Mouse (Mus musculus) hindbrain, embryonic 12.5 days (tissue): Measurements from ENCODE around the gene Bend6. TPM values are rescaled to one million over a fixed set of nuclear protein-coding genes. Genes with fewer than 3 reads are reported as not detected.
A peak's percentile ranks its signal among the peaks of the same experiment; 100 is the strongest.

Experiments
- ATAC-seq: fragments of 200-750 bp; cut with Nextera tagmentation; 2 replicates; pipeline ENCODE4 v1.8.0; 2017; ENCODE audit warnings: moderate TSS enrichment; ENCODE audit not compliant: low FRiP score
- H3K27ac ChIP-seq: fragments of 300-500 bp; sonication (generic); 2 replicates; pipeline ENCODE4 v1.5.1; 2016; ENCODE audit warnings: mild to moderate bottlenecking
- H3K27me3 ChIP-seq: fragments of 300-500 bp; sonication (generic); 2 replicates; pipeline ENCODE4 v1.6.1; 2016; ENCODE audit warnings: mild to moderate bottlenecking
- H3K36me3 ChIP-seq: fragments of 300-500 bp; sonication (generic); 2 replicates; pipeline ENCODE4 v1.6.1; 2016; ENCODE audit warnings: mild to moderate bottlenecking
- H3K4me1 ChIP-seq: fragments of 300-500 bp; sonication (generic); 2 replicates; pipeline ENCODE4 v1.6.1; 2016
- H3K4me2 ChIP-seq: fragments of 300-500 bp; sonication (generic); replicated peaks from 2 replicates; pipeline ENCODE4 v1.6.1; 2016; ENCODE audit warnings: mild to moderate bottlenecking
- H3K4me3 ChIP-seq: fragments of 300-500 bp; sonication (generic); 2 replicates; pipeline ENCODE4 v1.5.1; 2016; ENCODE audit warnings: mild to moderate bottlenecking
- H3K9ac ChIP-seq: fragments of 300-500 bp; sonication (generic); 2 replicates; pipeline ENCODE4 v1.6.1; 2016; ENCODE audit warnings: mild to moderate bottlenecking, moderate library complexity
- H3K9me3 ChIP-seq: fragments of 300-500 bp; sonication (generic); replicated peaks from 2 replicates; pipeline ENCODE4 v1.6.1; 2016; ENCODE audit warnings: mild to moderate bottlenecking
- WGBS: fragments of 180-500 bp; shearing (Covaris S2); methylation state at CpG from one replicate; pipeline ENCODE4 v1.1.7; 2016; 5-methylcytosine and 5-hydroxymethylcytosine counted together
- polyA plus RNA-seq: library from polyadenylated mRNA; unstranded; fragments of >200 nt; fragmentation: Nextera tagmentation; extraction: Ambion mirVana; gene quantifications from 2 replicates; pipeline ENCODE4 v1.2.1, GENCODE M21; 2016

Bend6 gene
- polyA plus RNA-seq: 4.4 and 5.6 TPM in 2 replicates

DNA sequence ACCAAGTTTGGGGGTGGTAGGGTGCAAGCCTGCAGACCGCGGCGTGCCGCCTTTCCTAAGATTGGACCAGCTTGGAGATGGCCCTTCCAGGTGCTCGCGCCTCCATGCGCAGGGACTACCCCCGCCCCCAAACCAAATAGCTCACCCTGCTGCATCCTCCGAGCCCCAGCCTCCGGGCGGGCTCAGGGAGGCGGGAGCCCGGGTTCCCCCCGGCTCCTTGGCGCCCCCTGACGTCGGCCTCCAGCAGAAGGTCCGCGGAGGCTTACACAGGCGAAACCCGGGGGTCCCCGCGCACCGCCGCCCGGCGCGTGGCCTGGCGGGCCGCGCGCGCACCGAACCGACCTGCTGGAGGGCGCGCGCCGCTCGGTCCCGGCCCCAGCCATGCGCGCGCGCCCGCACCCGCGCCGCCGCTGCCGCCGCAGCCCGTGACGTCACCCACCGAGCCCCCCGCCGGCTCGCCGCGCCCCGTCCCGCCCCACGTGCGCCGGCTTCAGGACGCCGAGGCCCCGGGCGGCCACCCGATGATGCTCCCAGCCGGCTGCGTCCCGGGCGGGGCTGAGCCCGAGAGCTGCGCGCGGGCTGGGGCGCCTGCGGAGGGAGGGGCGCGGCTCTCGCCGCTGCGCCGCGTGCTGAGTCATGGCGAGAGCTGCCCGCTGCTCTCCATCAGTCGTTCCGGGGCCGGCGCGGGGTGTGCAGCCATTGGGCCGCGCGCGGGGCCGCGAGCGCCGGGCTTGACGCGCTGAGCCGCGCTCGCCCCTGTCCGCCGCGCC, at the start of gene Bend6:
TSS of gene Bend6 (minus strand) at position 396 of the 770 bp plus-strand sequence.
- WGBS: under 1% methylated on average over 69 of the region's 110 CpGs
- Histone ChIP-seq H3K27me3 (peaks cover 32% of the 10 kb centered on the region), H3K4me2 (peak within 1 kb of the TSS; percentile 79), H3K4me1 (peaks cover 15% of the 10 kb centered on the region), H3K36me3 (no peaks in the 10 kb centered on the region), H3K27ac (peak within 1 kb of the TSS; percentile 79), H3K4me3 (peak within 1 kb of the TSS; percentile 66), H3K9me3 (no peaks in the 10 kb centered on the region), H3K9ac (peak within 1 kb of the TSS; percentile 71)
- peak; percentile 88 for ATAC-seq

DNA sequence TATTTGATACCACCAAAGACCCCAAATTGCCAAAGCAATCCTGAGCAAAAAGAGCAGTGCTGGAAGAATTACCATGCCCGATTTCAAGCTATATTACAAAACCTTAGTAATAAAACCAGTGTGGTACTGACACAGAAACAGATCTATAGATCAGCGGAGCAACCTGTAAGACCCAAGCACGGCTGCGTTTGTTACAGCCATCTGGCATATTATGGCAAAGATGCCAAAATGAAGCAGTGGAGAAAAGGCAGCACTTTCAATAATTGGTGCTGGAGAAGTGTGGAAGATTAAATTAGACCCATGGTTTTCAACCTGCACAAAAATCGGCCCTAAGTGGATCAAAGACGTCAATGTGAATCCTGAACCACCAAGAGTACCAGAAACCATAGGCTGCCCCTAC, 48.0 kb upstream of the Bend6 start:
- WGBS: 95% methylated on average over 6 of the region's 6 CpGs
- H3K27ac ChIP-seq: no peak overlapping the region
- H3K36me3 ChIP-seq: no peaks in the 10 kb centered on the region
- H3K9me3 ChIP-seq: no peaks in the 10 kb centered on the region
- no peak for ATAC-seq
- no peak overlapping the region for H3K4me3 ChIP-seq
- H3K4me2 ChIP-seq: no peak overlapping the region
- H3K27me3 ChIP-seq: no peaks in the 10 kb centered on the region
- no peaks in the 10 kb centered on the region for H3K4me1 ChIP-seq
- no peak overlapping the region for H3K9ac ChIP-seq

DNA sequence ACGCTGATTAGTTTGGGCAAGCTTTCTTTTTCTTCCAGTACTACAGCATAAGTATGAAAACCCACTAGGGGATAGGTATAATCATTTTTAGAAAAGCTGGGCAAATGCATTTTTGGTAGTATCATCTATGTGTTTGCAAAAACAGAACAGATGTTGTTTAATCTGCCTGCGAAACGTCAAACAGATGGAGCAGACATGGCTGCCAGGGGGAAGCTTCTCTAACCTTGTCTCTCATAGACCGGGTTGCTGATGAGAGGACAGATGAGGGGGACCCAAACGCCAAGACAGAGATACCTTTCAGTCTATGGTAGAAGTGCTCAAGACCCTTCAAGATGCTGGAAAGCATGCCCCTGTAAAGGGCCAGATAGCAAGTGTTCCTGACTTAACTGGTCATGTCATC, 40.9 kb upstream of the Bend6 start:
- Histone ChIP-seq H3K36me3 (no peaks in the 10 kb centered on the region), H3K4me1 (no peaks in the 10 kb centered on the region), H3K9ac (no peak overlapping the region), H3K4me2 (no peak overlapping the region), H3K4me3 (no peak overlapping the region), H3K9me3 (no peaks in the 10 kb centered on the region), H3K27ac (no peak overlapping the region), H3K27me3 (no peaks in the 10 kb centered on the region)
- 92% methylated on average over 5 of the region's 5 CpGs for WGBS
- no peak for ATAC-seq

DNA sequence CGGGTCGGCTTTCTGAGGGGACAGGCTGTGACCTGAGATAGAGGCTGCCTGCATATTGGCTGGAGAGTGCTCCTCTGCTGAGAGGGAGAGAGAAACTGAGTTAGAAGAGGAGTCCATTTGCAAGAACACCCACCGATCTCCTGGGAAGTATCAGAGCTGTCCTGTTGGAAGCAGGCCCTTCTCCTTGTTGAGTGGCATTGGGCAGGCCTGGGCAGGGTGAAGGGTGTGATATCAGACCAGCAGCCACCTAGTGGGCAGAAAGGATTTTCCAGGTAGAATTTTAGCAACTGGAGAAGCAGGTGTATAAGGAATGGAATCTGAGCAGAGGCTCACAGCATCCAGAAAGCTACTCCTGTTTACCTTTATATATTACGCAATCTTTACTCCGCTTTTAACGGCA, 40.2 kb upstream of the Bend6 start:
- H3K9me3 ChIP-seq: no peaks in the 10 kb centered on the region
- H3K4me1 ChIP-seq: no peaks in the 10 kb centered on the region
- no peaks in the 10 kb centered on the region for H3K36me3 ChIP-seq
- WGBS: 91% methylated on average over 6 of the region's 6 CpGs
- H3K4me2 ChIP-seq: no peak overlapping the region
- H3K27me3 ChIP-seq: no peaks in the 10 kb centered on the region
- no peak for ATAC-seq
- H3K27ac ChIP-seq: no peak overlapping the region
- no peak overlapping the region for H3K9ac ChIP-seq
- no peak overlapping the region for H3K4me3 ChIP-seq

DNA sequence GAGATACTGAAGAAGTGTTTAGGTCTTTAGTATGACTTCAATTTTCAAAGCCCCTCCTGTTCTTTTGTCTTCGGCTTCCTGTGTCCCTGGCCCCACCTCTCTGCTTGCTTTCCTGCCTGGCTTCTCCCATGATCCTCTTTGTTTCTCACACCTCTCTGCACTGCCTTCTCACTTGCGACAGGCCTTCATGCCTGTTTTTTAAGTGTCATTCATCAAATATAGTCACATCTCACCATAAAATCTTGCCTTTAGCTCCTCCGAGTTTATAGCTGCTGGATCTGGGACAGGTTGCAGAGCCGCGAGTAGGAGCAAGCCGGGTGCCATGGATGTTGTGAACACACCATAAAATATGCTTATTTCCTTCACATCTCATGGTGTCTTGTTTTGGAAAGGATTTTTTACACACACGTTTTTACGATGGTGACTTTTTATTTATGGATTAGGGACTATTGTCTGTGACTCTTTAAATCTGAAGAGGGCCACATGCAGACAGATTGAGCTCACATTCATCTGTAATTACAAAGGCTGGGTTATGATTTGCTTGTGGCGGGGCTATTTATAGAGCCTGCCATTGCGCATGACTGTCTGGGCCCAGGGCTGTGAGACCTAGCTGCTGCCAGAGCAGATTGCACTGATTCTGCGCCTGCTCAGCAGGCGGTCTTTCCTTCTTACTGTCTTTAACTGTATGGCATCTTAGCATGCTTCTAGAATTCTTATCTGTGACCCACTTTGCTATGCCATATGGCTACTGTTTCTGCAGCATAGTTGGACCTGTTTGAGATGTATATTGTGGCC, 39.2 kb upstream of the Bend6 start:
- no peaks in the 10 kb centered on the region for H3K9me3 ChIP-seq
- no peak overlapping the region for H3K27ac ChIP-seq
- H3K36me3 ChIP-seq: no peaks in the 10 kb centered on the region
- H3K9ac ChIP-seq: no peak overlapping the region
- no peak for ATAC-seq
- H3K4me2 ChIP-seq: no peak overlapping the region
- no peaks in the 10 kb centered on the region for H3K27me3 ChIP-seq
- H3K4me3 ChIP-seq: no peak overlapping the region
- 87% methylated on average over 12 of the region's 12 CpGs for WGBS
- no peaks in the 10 kb centered on the region for H3K4me1 ChIP-seq

DNA sequence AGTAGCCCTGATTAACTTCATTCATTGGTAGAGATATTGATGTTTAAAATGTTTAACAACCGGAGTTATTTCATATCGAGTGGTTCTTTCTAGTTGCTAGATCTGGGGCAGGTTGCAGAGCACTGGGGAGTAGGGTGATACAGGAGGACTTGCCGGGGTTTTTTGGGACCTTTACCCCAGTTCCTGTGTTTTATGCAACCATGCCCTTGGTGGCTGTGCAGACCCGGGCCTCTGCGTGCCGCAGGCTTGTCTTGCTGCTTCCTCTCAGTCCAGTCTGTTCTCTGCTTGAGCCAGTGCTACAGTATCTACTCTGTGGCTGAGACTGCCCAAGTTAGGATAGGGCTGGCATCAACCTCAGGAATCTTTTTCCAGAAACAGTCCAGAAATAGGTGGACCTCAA, 38.1 kb upstream of the Bend6 start:
- no peaks in the 10 kb centered on the region for H3K4me1 ChIP-seq
- no peaks in the 10 kb centered on the region for H3K36me3 ChIP-seq
- ATAC-seq: no peak
- no peak overlapping the region for H3K27ac ChIP-seq
- WGBS: 95% methylated on average over 6 of the region's 6 CpGs
- no peak overlapping the region for H3K9ac ChIP-seq
- no peaks in the 10 kb centered on the region for H3K9me3 ChIP-seq
- no peak overlapping the region for H3K4me3 ChIP-seq
- H3K27me3 ChIP-seq: no peaks in the 10 kb centered on the region
- H3K4me2 ChIP-seq: no peak overlapping the region

DNA sequence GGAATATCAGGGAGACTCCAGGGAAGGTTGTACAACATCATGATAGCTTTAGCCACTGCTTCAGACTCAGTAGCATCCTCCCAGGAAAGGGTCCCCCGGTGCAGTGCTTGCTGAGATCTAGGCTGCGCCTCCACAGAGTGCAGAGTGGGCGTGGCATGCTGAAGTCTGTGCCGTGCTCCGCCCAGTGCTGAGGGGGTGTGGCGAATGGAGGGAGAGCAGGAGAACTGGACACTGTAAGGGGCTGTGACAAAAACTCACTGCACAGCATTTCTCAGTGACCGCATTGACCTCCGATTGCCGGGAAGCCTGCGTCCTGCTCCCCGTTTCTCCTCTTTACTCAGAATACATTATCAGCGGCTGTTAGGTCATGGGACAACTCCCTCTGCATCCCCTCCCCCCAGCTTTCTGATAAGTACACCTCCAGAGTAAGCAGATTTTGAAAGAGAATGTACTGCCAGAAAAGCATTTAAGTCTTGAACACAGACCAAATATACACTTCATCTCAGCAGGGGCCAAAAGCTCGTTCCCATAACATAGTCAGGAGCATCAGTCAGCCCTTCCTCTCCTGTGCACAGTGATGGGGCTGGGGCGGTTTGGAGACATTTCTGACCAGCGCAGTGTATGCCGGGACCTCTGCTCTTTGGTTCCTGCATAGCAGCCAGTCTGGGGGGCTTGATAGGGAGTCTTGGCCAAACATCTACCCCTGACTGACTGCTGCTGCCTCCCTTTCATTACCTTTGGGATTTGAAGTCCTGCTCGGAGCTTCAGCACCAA, 37.5 kb upstream of the Bend6 start:
- no peak overlapping the region for H3K27ac ChIP-seq
- H3K4me3 ChIP-seq: no peak overlapping the region
- 70% methylated on average over 17 of the region's 17 CpGs for WGBS
- ATAC-seq: peak; percentile 60; the same call in 1 of the 2 replicates
- no peaks in the 10 kb centered on the region for H3K27me3 ChIP-seq
- H3K36me3 ChIP-seq: no peaks in the 10 kb centered on the region
- H3K9me3 ChIP-seq: no peaks in the 10 kb centered on the region
- H3K9ac ChIP-seq: no peak overlapping the region
- no peak overlapping the region for H3K4me2 ChIP-seq
- no peaks in the 10 kb centered on the region for H3K4me1 ChIP-seq

DNA sequence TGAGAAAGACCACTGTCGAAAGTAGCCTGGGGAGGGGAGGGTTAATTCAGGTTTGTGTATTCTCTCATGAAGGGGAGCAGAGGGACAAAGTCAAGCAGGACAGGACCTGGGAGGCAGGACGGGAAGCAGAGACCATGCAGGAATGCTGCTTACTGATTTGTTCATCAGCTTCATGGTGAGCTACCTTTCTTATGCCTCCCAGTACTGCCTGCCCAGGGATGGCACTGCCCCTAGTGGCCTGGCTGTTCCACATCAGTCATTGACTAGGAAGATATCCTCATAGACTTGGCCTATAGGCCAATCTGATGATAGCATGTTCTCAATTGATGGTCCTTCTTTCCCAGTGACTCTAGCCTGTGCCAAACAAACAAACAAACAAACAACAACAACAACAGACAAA, 36.3 kb upstream of the Bend6 start:
- H3K4me1 ChIP-seq: no peaks in the 10 kb centered on the region
- H3K4me2 ChIP-seq: no peak overlapping the region
- no peak for ATAC-seq

DNA sequence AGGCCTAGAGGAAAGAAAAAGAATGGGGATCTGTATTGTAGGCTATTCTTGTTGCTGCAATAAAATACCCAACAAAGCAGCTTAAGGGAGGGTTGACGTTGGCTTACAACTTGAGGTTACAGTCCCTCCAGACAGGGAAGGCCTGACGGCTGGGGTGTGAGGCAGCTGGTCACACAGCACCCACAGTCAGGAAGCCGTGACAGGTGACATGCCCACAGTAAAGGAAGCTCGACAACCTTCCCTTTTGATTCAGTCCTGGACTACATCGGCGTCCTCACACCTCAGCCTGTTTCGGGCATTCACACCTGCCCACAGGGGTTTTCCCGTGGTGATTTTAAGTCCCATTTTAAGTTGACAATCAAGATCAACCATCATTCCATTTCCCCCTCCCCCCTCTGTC, 35.0 kb upstream of the Bend6 start:
- Histone ChIP-seq H3K4me1 (no peaks in the 10 kb centered on the region), H3K4me2 (no peak overlapping the region), H3K9me3 (no peaks in the 10 kb centered on the region), H3K36me3 (no peaks in the 10 kb centered on the region), H3K27ac (no peak overlapping the region), H3K27me3 (no peaks in the 10 kb centered on the region), H3K4me3 (no peak overlapping the region), H3K9ac (no peak overlapping the region)
- ATAC-seq: no peak
- 91% methylated on average over 8 of the region's 8 CpGs for WGBS

More for the DNA sequence above, 36.3 kb upstream of the Bend6 start:
- WGBS: 90% methylated on average over 2 of the region's 2 CpGs
- no peak overlapping the region for H3K4me3 ChIP-seq
- H3K9me3 ChIP-seq: no peaks in the 10 kb centered on the region
- no peaks in the 10 kb centered on the region for H3K36me3 ChIP-seq
- H3K27me3 ChIP-seq: no peaks in the 10 kb centered on the region
- no peak overlapping the region for H3K9ac ChIP-seq
- H3K27ac ChIP-seq: no peak overlapping the region

DNA sequence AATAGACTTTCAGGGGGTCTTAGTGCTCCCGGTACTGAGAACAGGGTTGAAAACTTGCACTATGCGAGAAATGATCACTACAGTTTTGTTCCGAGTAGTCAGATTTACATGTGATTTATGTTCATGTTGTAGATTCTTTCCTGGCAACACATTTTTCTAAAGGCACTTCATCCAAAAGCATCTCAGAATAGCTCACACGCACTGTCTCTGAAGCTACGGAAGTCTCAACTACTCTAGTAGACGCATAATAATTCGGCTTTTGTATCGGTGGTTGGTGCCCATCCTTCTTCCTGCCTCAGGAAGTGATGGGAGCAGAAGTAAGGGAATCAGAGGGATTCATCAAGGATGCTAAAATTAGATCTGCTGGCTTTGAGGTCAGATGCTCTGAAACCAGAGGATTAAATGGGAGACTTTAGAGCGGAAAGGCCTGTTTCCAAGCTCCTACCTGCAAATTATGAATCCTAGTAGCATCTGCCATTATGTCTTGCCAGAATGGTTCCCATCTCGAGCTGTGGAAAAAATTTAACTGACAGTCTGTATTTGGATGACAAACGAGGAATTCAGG, 32.8 kb upstream of the Bend6 start:
- no peak overlapping the region for H3K9ac ChIP-seq
- ATAC-seq: no peak
- H3K4me2 ChIP-seq: no peak overlapping the region
- no peaks in the 10 kb centered on the region for H3K27me3 ChIP-seq
- H3K4me1 ChIP-seq: no peaks in the 10 kb centered on the region
- H3K36me3 ChIP-seq: no peaks in the 10 kb centered on the region
- no peak overlapping the region for H3K27ac ChIP-seq
- WGBS: 87% methylated on average over 11 of the region's 11 CpGs
- no peaks in the 10 kb centered on the region for H3K9me3 ChIP-seq
- no peak overlapping the region for H3K4me3 ChIP-seq

DNA sequence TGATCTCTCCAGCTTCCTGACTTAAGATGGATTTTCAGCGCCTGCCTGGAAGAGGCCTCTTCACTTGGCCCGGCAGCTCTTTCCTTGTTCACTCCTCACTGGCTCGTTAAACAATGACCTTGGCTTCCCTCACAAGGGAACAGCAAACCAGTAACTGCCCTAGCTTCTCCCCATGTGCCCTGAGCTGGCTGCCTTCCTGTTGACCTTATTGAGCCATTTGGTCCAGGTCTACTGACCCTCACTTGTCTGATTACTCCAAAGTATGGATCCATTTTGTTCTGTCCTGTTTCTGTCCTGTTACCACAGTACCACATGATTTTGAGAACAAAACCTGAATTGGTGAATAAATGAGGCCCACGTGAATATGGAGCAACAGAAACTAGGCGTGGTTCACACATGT, 32.2 kb upstream of the Bend6 start:
- Histone ChIP-seq H3K27ac (no peak overlapping the region), H3K27me3 (no peaks in the 10 kb centered on the region), H3K36me3 (no peaks in the 10 kb centered on the region), H3K4me2 (no peak overlapping the region), H3K4me3 (no peak overlapping the region), H3K9ac (no peak overlapping the region), H3K4me1 (no peaks in the 10 kb centered on the region), H3K9me3 (no peaks in the 10 kb centered on the region)
- no peak for ATAC-seq
- WGBS: 90% methylated on average over 5 of the region's 5 CpGs

DNA sequence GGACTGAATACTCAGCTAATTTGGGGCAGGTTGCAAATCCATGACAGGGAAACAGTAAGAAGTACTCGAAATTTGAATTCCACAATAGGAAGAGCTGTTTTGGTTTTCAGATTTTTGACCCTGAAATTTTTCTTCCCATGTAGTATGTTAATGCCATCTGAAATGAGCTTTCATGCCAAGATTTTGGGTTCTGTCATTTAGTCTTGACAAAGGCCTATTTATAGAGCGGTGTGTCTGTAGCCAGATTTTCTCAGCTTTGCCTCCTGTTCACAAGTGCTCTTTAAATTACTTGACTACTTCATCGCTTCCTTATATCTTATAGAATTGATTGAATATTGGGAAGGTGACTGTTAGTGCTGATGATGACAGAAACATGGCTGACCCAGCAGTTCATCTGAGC, 28.3 kb upstream of the Bend6 start:
- 95% methylated on average over 3 of the region's 3 CpGs for WGBS
- H3K27ac ChIP-seq: no peak overlapping the region
- H3K27me3 ChIP-seq: no peaks in the 10 kb centered on the region
- no peaks in the 10 kb centered on the region for H3K36me3 ChIP-seq
- ATAC-seq: no peak
- peaks cover 10% of the 10 kb centered on the region for H3K4me1 ChIP-seq
- no peaks in the 10 kb centered on the region for H3K9me3 ChIP-seq
- H3K9ac ChIP-seq: no peak overlapping the region
- H3K4me2 ChIP-seq: no peak overlapping the region
- H3K4me3 ChIP-seq: no peak overlapping the region
